Mouse (Mus musculus) forebrain, postnatal 0 days (tissue): ENCODE data around the gene Ppp2r5b. TPM values are rescaled to one million over a fixed set of nuclear protein-coding genes. Genes with fewer than 3 reads are reported as not detected.
A peak's percentile ranks its signal among the peaks of the same experiment; 100 is the strongest.

ENCODE experiments used
- ATAC-seq: fragments of 200-750 bp; cut with Nextera tagmentation; 2 replicates; pipeline ENCODE4 v1.8.0; 2017; ENCODE audit warnings: mild to moderate bottlenecking, moderate library complexity
- DNase-seq: peaks from one replicate; pipeline ENCODE4 v3.0.0-alpha.2; 2015
- H3K27ac ChIP-seq: fragments of 300-500 bp; sonication (generic); 2 replicates; pipeline ENCODE4 v1.5.1; 2014; ENCODE audit warnings: low read depth, mild to moderate bottlenecking, antibody characterized with exemption, low read length, moderate library complexity, mixed read lengths
- H3K27me3 ChIP-seq: fragments of 300-500 bp; sonication (generic); 2 replicates; pipeline ENCODE4 v1.6.1; 2014; ENCODE audit warnings: mild to moderate bottlenecking, low read length, mixed read lengths; ENCODE audit not compliant: insufficient read depth
- H3K36me3 ChIP-seq: fragments of 300-500 bp; sonication (generic); 2 replicates; pipeline ENCODE4 v1.6.1; 2014; ENCODE audit warnings: mild to moderate bottlenecking, moderate library complexity; ENCODE audit not compliant: insufficient read depth
- H3K4me1 ChIP-seq: fragments of 300-500 bp; sonication (generic); 2 replicates; pipeline ENCODE4 v1.6.1; 2014; ENCODE audit warnings: antibody characterized with exemption; ENCODE audit not compliant: insufficient read depth
- H3K4me2 ChIP-seq: fragments of 300-500 bp; sonication (generic); 2 replicates; pipeline ENCODE4 v1.6.1; 2014; ENCODE audit warnings: low read depth, mild to moderate bottlenecking, moderate library complexity
- H3K4me3 ChIP-seq: fragments of 300-500 bp; sonication (generic); 2 replicates; pipeline ENCODE4 v1.5.1; 2014; ENCODE audit warnings: low read depth, low read length, mixed read lengths
- H3K9ac ChIP-seq: fragments of 300-500 bp; sonication (generic); 2 replicates; pipeline ENCODE4 v1.6.1; 2014; ENCODE audit warnings: mild to moderate bottlenecking
- H3K9me3 ChIP-seq: fragments of 300-500 bp; sonication (generic); 2 replicates; pipeline ENCODE4 v1.6.1; 2016; ENCODE audit warnings: low read length
- CTCF ChIP-seq: sonication (generic); IDR thresholded peaks from 2 replicates; pipeline ENCODE4 v1.5.1; 2016; ENCODE audit warnings: antibody characterized with exemption, control low read depth, low read depth
- WGBS: fragments of 180-500 bp; shearing (Covaris S2); extraction: QIAGEN DNeasy Blood & Tissue Kit; methylation state at CpG from one replicate; pipeline ENCODE4 v1.1.7; 2014; 5-methylcytosine and 5-hydroxymethylcytosine counted together
- polyA plus RNA-seq: library from polyadenylated mRNA; unstranded; fragments of >200 nt; fragmentation: Nextera tagmentation; extraction: Ambion mirVana; gene quantifications from 2 replicates; pipeline ENCODE4 v1.2.1, GENCODE M21; 2015
- total RNA-seq: library from RNA; depleted of rRNA; stranded (reverse); fragments of >200 nt; gene quantifications from 2 replicates; pipeline ENCODE4 v1.2.3, GENCODE M21; 2014

Ppp2r5b gene
- total and polyA plus RNA-seq, 2 experiments from 2014 or later, result 159 to 203 TPM

DNA sequence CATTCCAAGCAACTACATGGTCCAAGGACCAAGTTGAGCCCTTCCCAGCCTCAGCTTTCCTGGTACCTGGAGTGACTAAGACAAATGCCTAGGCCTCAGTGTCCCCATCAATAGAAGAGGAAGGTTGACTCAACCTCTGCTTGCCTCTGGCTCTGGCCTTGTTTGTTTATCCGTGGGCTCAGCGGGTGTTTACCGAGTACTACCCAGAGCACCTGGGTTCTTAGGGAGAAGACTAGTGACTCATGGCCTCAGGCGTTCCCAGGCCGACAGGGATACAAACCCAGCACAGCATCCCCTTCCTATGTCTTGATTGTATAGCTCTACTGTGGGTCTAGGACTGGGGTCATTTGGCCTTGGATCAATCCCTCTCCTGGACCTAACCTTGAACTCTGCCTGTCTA, 7.6 kb upstream of the Ppp2r5b start:
- WGBS, result 87% methylated on average over 5 of the region's 5 CpGs
- Histone ChIP-seq H3K4me3 (no peak overlapping the region), H3K9me3 (no peaks in the 10 kb centered on the region), H3K27ac (no peak overlapping the region), H3K27me3 (no peaks in the 10 kb centered on the region), H3K4me1 (peaks cover 6% of the 10 kb centered on the region; the same call in 1 of the 2 replicates), H3K9ac (0 out of 2 replicates have a peak overlapping the region, but pooled peaks have one; percentile 10), H3K4me2 (no peak overlapping the region), H3K36me3 (peaks cover 36% of the 10 kb centered on the region)
- no peak for TF ChIP-seq CTCF
- ATAC-seq, result no peak
- no peak for DNase-seq

DNA sequence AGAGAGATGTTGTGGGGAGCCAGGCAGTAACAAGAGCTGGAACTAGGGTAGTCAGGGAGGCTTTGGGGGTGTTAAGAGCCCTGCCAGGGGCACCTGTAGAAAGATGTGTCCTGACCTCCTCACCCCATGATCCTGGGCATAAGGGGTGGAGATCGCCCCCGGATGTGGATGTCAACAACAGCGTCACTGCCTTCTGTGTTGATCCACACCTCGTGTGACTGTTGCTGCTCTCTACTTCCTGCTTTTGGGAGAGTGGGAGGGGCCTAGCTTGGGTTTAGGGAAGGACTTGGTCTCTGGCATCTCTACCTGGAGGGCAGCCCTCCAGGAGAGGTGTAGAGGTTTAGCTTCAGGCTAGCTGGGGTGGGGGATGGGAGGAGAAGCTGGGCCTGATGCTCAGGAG, 6.6 kb upstream of the Ppp2r5b start:
- ATAC-seq (no peak), DNase-seq (peak; percentile 11)
- H3K4me1 ChIP-seq, result peaks cover 6% of the 10 kb centered on the region; the same call in 1 of the 2 replicates
- TF ChIP-seq CTCF, result no peak
- H3K27ac ChIP-seq, result no peak overlapping the region
- H3K9ac ChIP-seq, result peak overlapping the region; percentile 81
- H3K4me2 ChIP-seq, result peak overlapping the region; percentile 91
- H3K36me3 ChIP-seq, result peaks cover 27% of the 10 kb centered on the region
- no peaks in the 10 kb centered on the region for H3K9me3 ChIP-seq
- WGBS, result 4% methylated on average over 4 of the region's 4 CpGs
- no peaks in the 10 kb centered on the region for H3K27me3 ChIP-seq
- peak overlapping the region; percentile 95 for H3K4me3 ChIP-seq

DNA sequence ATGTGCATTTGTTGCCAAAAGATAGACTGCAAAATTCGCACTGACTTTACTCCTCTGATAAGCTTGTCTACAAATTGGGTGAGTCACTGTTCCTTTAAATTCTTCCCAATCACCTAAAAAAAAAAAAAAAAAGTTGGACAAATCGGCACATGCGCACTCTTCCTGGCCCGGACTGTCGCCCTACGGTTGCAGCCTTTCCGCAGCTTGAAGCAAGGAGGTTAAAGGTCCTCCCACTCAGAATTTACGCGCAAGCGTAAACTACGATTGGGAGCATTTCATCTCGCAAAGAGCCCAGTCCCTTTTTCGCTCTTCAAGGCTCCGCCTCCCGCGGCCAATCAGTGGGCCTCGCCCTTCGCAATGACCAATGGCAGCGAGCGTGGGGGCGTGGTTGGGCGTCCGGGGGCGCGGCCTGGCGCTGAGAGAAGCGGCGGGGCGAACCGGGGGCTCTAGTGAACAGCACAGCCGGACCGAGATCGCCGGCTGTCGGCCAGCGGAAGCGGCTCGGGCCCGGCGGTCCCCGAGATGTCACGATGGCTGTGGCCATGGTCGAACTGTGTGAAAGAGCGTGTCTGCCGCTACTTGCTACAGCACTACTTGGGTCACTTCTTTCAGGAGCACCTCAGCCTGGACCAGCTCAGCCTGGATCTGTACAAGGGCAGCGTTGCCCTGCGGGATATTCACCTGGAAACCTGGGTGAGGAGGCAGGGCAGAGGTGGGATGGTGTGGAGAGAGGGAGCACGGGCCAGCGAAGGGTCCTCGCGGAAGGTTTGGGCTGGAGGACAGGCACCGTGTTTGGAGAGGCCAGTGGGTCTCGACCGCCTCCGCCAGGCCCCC, 5.8 kb upstream of the Ppp2r5b start, which contains the start of gene Atg2a:
TSS of gene Atg2a (plus strand) at position 395 of the 834 bp plus-strand sequence.
- peaks cover 19% of the 10 kb centered on the region for H3K36me3 ChIP-seq
- peak within 1 kb of the TSS; percentile 91 for H3K4me2 ChIP-seq
- under 1% methylated on average over 55 of the region's 55 CpGs for WGBS
- peaks cover 7% of the 10 kb centered on the region for H3K4me1 ChIP-seq
- peak; percentile 96 for ATAC-seq
- DNase-seq, result peak; percentile 98
- peak within 1 kb of the TSS; percentile 81 for H3K9ac ChIP-seq
- H3K27me3 ChIP-seq, result no peaks in the 10 kb centered on the region
- H3K27ac ChIP-seq, result peak within 1 kb of the TSS; percentile 66; the same call in 1 of the 2 replicates
- no peaks in the 10 kb centered on the region for H3K9me3 ChIP-seq
- peak within 1 kb of the TSS; percentile 95 for H3K4me3 ChIP-seq
- TF ChIP-seq CTCF, result peak; percentile 29

DNA sequence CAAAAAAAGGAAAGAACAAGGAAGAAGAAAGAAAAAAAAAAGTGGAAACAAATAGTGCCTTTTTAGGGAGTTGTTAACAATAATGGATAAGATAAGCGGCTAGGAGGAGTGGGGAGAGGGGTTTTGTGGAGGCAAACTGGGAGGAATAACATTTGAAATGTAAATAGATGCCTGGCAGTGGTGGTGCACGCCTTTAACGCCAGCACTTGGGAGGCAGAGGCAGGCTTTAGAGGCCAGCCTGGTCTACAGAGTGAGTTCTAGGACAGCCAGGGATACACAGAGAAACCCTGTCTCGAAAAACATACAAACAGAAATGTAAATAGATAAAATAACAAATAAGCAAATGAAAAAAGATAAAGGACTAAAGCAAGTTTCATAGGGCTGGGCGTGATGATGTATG, 5.1 kb upstream of the Ppp2r5b start:
- TF ChIP-seq CTCF, result no peak
- no peaks in the 10 kb centered on the region for H3K27me3 ChIP-seq
- no peak for DNase-seq
- peaks cover 14% of the 10 kb centered on the region for H3K36me3 ChIP-seq
- H3K4me1 ChIP-seq, result peaks cover 10% of the 10 kb centered on the region
- no peak overlapping the region for H3K27ac ChIP-seq
- WGBS, result 36% methylated on average over 5 of the region's 5 CpGs
- H3K9me3 ChIP-seq, result no peaks in the 10 kb centered on the region
- ATAC-seq, result no peak
- peak overlapping the region; percentile 95 for H3K4me3 ChIP-seq
- no peak overlapping the region for H3K9ac ChIP-seq
- H3K4me2 ChIP-seq, result peak overlapping the region; percentile 13; the same call in 1 of the 2 replicates

DNA sequence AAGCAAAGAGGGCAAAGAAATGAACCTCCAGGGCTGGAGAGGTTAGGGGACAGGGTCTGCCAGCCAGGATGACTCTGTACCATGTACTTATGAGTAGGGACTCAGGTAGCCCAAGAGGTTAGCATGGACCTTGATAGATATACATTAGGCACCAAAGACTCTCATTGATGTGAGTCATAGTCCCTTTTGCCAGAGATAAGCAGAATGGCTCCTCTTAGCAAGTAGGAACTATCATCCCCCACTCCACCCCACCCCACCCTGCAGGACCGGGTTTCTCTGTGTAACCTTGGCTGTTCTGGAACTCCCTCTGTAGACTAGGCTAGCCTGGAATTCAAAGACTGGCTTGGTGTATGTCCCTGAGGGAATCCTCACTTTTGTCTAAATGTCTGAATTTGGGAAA, 4.5 kb upstream of the Ppp2r5b start:
- Histone ChIP-seq H3K27ac (no peak overlapping the region), H3K4me2 (no peak overlapping the region), H3K9ac (no peak overlapping the region), H3K4me3 (no peak overlapping the region), H3K4me1 (peaks cover 10% of the 10 kb centered on the region), H3K36me3 (peaks cover 8% of the 10 kb centered on the region), H3K27me3 (no peaks in the 10 kb centered on the region), H3K9me3 (no peaks in the 10 kb centered on the region)
- ATAC-seq (no peak), DNase-seq (no peak)
- 85% methylated on average over 1 of the region's 1 CpGs for WGBS
- TF ChIP-seq CTCF, result no peak

DNA sequence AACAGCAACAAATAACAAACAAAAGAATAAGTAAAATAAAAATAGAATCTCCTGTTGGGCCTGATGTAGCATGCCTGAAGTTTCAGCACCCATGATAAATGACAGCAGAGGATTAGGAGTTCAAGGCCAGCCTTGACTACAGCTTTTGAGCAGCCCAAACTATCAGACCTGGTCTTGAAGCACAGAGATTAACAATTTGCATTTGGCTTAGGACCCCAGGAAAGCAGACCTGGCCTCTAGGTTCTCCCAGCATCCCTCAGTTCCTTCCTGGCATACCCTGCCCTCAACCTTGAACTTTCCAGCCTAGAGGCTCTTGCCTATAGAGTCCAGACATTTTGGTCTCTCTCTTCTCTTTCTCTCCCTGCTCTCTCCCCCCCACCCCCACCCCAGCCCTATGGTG, 3.1 kb upstream of the Ppp2r5b start:
- Histone ChIP-seq H3K4me3 (no peak overlapping the region), H3K9ac (no peak overlapping the region), H3K27ac (no peak overlapping the region), H3K4me1 (peaks cover 17% of the 10 kb centered on the region), H3K27me3 (no peaks in the 10 kb centered on the region), H3K36me3 (no peaks in the 10 kb centered on the region), H3K9me3 (no peaks in the 10 kb centered on the region), H3K4me2 (no peak overlapping the region)
- ATAC-seq (no peak), DNase-seq (no peak)
- no peak for TF ChIP-seq CTCF

DNA sequence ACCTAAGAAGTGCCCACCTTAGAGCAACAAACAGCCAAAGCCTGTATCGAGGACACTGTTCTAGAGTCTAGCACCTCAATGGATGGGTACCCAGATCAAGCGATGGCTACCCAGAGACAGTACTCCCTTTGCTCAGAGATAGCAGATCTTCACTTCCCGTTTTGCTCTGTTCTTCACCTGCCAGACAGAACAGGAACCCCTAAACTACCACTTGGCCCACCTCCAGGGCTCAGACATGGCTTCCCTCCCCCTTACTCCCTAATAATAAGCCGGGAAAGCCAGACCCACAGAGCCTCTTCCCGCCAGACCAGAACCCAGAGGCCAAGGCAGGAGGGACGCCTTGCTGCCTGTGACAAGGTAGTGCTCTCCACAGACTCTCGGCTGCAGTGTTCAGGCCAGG, 1.2 kb upstream of the Ppp2r5b start:
- Histone ChIP-seq H3K4me1 (peaks cover 11% of the 10 kb centered on the region), H3K9me3 (no peaks in the 10 kb centered on the region), H3K27ac (no peak overlapping the region), H3K4me2 (no peak overlapping the region), H3K9ac (no peak overlapping the region), H3K27me3 (no peaks in the 10 kb centered on the region), H3K4me3 (no peak overlapping the region), H3K36me3 (peaks cover 18% of the 10 kb centered on the region)
- 70% methylated on average over 7 of the region's 7 CpGs for WGBS
- TF ChIP-seq CTCF, result no peak
- no peak for DNase-seq
- ATAC-seq, result no peak
